Mouse (Mus musculus) hindbrain, embryonic 15.5 days (tissue): ENCODE measurements at regions not wholly inside any gene's neighbourhood (a gene's known extent, or its start where the extent isn't known, plus 50 kb on each side); places are given as distances from the start of the nearest gene placed in this dataset.

Experiments
- ATAC-seq: fragments of 200-750 bp; cut with Nextera tagmentation; 2 replicates; pipeline ENCODE4 v1.8.0; 2017; ENCODE audit warnings: low read depth, moderate number of reproducible peaks, moderate TSS enrichment; ENCODE audit not compliant: low FRiP score
- H3K27ac ChIP-seq: fragments of 300-500 bp; sonication (generic); replicated peaks from 2 replicates; pipeline ENCODE4 v1.5.1; 2015; ENCODE audit warnings: mild to moderate bottlenecking, inconsistent platforms
- H3K27me3 ChIP-seq: fragments of 300-500 bp; sonication (generic); 2 replicates; pipeline ENCODE4 v1.6.1; 2015; ENCODE audit warnings: control low read depth, inconsistent platforms
- H3K36me3 ChIP-seq: fragments of 300-500 bp; sonication (generic); 2 replicates; pipeline ENCODE4 v1.6.1; 2015; ENCODE audit warnings: control low read depth, inconsistent platforms
- H3K4me1 ChIP-seq: fragments of 300-500 bp; sonication (generic); replicated peaks from 2 replicates; pipeline ENCODE4 v1.6.1; 2015; ENCODE audit warnings: control low read depth, inconsistent platforms
- H3K4me2 ChIP-seq: fragments of 300-500 bp; sonication (generic); 2 replicates; pipeline ENCODE4 v1.6.1; 2015; ENCODE audit warnings: moderate library complexity, mild to moderate bottlenecking, inconsistent platforms
- H3K4me3 ChIP-seq: fragments of 300-500 bp; sonication (generic); 2 replicates; pipeline ENCODE4 v1.5.1; 2015; ENCODE audit warnings: mild to moderate bottlenecking, inconsistent platforms
- H3K9ac ChIP-seq: fragments of 300-500 bp; sonication (generic); 2 replicates; pipeline ENCODE4 v1.6.1; 2015; ENCODE audit warnings: inconsistent platforms
- H3K9me3 ChIP-seq: fragments of 300-500 bp; sonication (generic); 2 replicates; pipeline ENCODE4 v1.6.1; 2016; ENCODE audit warnings: control low read depth, inconsistent platforms
- WGBS: fragments of 180-500 bp; shearing (Covaris S2); methylation state at CpG from one replicate; pipeline ENCODE4 v1.1.7; 2015; 5-methylcytosine and 5-hydroxymethylcytosine counted together

DNA sequence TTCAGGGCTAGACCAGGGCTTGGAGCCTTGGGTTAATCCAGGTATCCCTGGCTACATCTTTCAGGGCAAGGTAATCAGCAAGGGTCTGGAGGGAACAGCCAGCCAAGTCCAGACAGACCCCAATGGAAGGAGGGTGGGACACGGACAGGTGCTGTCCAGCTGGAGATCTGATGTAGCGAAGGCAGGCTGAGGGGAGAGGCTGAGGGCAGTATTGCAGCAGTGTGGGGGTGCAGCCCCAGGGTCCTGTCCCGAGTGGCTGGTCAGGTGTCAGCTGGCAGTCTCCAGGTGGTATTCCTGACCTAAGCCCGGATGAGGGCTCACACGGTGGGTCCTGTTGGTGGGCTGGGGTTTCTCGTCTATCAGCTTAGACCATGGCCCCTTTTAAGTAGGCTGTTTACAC, 245.7 kb downstream of the Etnk1 start:
- Histone ChIP-seq H3K4me2 (no peak overlapping the region), H3K27me3 (no peaks in the 10 kb centered on the region), H3K4me1 (no peaks in the 10 kb centered on the region), H3K9ac (no peak overlapping the region), H3K27ac (no peak overlapping the region), H3K36me3 (no peaks in the 10 kb centered on the region), H3K9me3 (no peaks in the 10 kb centered on the region), H3K4me3 (no peak overlapping the region)
- 92% methylated on average over 6 of the region's 6 CpGs for WGBS
- ATAC-seq, result no peak

DNA sequence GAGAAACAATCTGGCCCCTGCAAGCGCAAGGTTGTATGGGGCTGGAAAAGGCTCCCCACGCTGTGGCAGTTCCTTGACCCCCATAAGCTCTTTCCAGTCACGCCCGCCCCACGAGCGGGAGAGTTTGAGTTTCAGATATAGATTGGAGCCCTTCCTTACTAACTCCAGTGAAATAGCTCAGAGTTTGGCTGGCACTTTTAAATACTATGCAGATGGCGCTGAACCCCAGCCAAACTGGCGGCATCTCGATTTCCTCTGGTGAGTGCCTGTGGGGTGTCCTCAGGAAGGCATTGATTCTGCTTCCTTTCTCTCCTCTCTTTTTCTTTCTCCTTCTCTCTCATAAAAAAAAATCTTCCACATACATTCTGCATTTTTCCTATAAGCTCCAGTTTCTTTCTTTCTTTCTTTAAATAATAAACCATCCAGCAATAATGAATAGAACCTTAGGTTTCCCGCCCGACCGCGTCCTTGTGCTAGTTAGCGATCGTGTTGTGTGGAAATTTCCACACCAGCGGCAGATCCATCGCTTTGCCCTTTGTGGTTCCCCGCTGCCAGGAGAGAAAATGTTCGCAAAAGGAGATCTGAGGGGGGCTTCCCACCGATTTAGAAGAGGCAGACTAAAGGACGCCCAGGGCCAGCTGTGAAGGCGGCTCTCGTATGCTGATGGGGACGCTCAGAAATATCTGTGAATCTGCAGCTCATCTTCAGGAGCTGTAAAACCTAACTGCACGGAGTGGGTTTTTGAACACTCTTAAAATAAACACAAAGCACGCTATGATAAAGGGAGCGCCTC, 247.8 kb downstream of the Etnk1 start:
- Histone ChIP-seq H3K4me3 (no peak overlapping the region), H3K4me2 (no peak overlapping the region), H3K4me1 (no peaks in the 10 kb centered on the region), H3K27ac (no peak overlapping the region), H3K9me3 (no peaks in the 10 kb centered on the region), H3K27me3 (no peaks in the 10 kb centered on the region), H3K36me3 (no peaks in the 10 kb centered on the region), H3K9ac (no peak overlapping the region)
- no peak for ATAC-seq
- 80% methylated on average over 27 of the region's 27 CpGs for WGBS

DNA sequence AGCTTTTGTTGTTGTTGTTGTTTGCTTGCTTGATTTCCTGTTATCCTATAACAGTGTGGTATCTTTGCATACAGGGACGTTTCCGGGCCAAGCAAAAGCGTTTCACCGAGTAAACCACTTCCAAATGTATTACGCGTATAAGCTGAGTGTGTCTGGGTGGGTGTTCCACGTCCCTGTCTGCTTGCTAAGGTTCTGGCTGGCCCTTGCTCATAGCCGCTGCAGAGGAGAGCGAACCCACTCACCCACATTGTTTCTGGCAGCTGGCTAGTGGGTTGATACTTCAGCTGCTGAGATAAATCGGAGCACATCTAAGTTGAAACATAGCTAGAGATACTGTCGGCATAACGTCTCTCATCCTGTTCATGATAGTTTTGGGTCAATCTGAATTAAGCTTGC, 248.4 kb downstream of the Etnk1 start:
- ATAC-seq, result no peak
- H3K4me2 ChIP-seq, result no peak overlapping the region
- no peak overlapping the region for H3K4me3 ChIP-seq
- no peaks in the 10 kb centered on the region for H3K9me3 ChIP-seq
- no peaks in the 10 kb centered on the region for H3K36me3 ChIP-seq
- WGBS, result 85% methylated on average over 12 of the region's 12 CpGs
- H3K9ac ChIP-seq, result no peak overlapping the region
- no peaks in the 10 kb centered on the region for H3K27me3 ChIP-seq
- H3K4me1 ChIP-seq, result no peaks in the 10 kb centered on the region
- H3K27ac ChIP-seq, result no peak overlapping the region

DNA sequence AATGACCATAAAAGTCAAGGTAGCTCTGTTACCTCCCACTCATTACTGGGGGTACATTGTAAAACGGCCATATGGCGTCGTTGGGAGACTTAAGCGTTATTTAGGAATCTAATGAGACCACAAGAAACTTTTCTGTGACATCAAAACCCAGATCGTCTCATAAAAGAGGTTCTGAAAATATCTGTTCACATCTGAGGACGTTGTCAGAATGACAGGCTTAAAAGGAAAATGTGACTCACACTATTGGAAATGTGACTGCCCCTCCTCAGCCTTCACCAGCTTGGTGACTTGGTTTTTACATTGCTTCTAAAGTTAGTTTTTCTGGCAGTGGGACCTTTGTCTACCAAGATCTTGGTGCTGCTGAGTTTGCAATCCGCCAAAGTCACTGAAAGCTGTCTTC, 252.9 kb downstream of the Etnk1 start:
- no peak for ATAC-seq
- Histone ChIP-seq H3K9ac (no peak overlapping the region), H3K27me3 (no peaks in the 10 kb centered on the region), H3K27ac (no peak overlapping the region), H3K4me2 (no peak overlapping the region), H3K9me3 (no peaks in the 10 kb centered on the region), H3K36me3 (no peaks in the 10 kb centered on the region), H3K4me3 (no peak overlapping the region), H3K4me1 (no peaks in the 10 kb centered on the region)
- WGBS, result 92% methylated on average over 7 of the region's 7 CpGs

DNA sequence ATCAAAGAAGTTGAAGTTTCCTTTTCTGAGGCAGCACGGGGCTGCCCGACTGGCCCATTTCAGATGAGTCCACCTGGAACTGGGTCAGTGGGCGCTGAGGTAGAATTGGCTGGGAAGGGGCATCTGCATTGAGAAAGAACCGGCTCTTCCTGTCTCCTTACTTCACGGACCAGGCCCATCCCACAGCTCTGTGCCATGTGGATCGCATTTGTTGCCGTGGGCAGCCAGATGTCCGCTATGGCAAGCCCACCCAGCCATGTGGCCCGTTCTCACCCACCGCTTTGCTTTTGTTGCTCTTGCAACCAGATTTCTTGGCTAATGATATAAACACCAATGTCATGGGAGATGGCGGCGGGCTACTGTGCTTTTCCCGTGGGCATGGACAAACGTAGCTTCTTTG, 256.0 kb downstream of the Etnk1 start:
- no peaks in the 10 kb centered on the region for H3K9me3 ChIP-seq
- no peaks in the 10 kb centered on the region for H3K4me1 ChIP-seq
- H3K27me3 ChIP-seq, result no peaks in the 10 kb centered on the region
- H3K9ac ChIP-seq, result no peak overlapping the region
- H3K27ac ChIP-seq, result no peak overlapping the region
- H3K4me2 ChIP-seq, result no peak overlapping the region
- no peaks in the 10 kb centered on the region for H3K36me3 ChIP-seq
- WGBS, result 92% methylated on average over 14 of the region's 14 CpGs
- ATAC-seq, result no peak
- H3K4me3 ChIP-seq, result no peak overlapping the region

DNA sequence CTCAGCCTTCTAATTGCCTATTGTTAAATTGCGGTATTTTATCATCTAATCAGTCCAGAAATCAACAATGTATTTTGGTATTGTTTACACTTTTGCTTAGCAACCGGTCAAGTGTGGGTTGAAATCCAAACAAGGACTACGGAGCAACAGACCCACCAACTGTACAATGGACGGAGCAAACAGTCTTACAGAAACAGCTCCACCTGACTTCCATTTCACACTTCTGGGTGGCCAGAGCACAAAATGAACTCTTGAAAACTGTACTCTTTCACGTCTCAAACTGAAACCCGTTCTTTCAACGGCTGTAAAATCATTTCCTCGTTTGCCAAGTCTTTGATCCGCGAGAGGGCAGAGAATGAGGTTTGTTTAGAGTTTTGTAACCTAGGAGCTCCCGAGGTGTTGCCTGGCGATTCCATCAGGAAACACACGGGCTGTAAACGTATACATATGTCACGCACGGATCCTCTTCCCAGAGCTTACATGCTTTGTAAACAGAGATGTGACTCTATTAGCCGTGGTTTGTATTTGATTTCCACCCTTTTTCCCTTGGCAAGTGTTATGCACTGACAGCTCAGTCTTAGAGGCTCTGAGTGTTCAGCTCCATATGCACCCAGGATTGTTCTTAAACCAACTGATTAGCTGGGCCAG, 258.3 kb downstream of the Etnk1 start:
- no peaks in the 10 kb centered on the region for H3K27me3 ChIP-seq
- no peaks in the 10 kb centered on the region for H3K4me1 ChIP-seq
- H3K27ac ChIP-seq, result no peak overlapping the region
- H3K36me3 ChIP-seq, result no peaks in the 10 kb centered on the region
- no peak overlapping the region for H3K4me2 ChIP-seq
- no peak overlapping the region for H3K9ac ChIP-seq
- no peak for ATAC-seq
- H3K9me3 ChIP-seq, result no peaks in the 10 kb centered on the region
- 56% methylated on average over 17 of the region's 17 CpGs for WGBS
- no peak overlapping the region for H3K4me3 ChIP-seq

DNA sequence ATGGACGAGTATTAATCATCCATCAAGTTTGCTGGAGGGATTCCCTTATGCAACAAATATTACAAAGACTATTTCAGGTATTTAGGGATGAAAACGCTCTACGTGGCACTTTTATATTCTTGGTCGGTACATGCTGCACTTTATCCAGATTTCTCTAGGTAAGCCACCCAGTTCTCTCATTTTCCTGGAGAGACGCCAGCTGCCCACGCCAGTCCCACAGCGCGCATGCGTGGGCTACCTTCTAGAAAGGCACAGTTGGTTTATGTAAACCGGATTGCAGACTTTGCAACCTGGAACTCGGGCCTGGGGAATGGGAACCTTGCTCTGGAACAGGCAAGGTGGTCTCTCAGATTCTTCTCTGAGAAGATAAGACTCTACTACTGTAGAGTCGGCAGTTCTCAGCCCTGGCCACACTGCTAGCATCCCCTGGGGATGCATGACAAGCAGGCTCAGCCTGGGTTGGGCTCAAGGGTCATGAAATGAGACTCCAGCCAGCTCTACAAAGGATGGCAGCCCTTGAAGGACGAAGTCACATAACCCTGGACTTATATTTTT, 265.0 kb downstream of the Etnk1 start:
- Histone ChIP-seq H3K4me2 (no peak overlapping the region), H3K4me3 (no peak overlapping the region), H3K27ac (no peak overlapping the region), H3K27me3 (no peaks in the 10 kb centered on the region), H3K9me3 (no peaks in the 10 kb centered on the region), H3K9ac (no peak overlapping the region), H3K4me1 (0 out of 2 replicates have a peak, but pooled peaks cover 3% of the 10 kb centered on the region), H3K36me3 (no peaks in the 10 kb centered on the region)
- 91% methylated on average over 13 of the region's 13 CpGs for WGBS
- no peak for ATAC-seq

DNA sequence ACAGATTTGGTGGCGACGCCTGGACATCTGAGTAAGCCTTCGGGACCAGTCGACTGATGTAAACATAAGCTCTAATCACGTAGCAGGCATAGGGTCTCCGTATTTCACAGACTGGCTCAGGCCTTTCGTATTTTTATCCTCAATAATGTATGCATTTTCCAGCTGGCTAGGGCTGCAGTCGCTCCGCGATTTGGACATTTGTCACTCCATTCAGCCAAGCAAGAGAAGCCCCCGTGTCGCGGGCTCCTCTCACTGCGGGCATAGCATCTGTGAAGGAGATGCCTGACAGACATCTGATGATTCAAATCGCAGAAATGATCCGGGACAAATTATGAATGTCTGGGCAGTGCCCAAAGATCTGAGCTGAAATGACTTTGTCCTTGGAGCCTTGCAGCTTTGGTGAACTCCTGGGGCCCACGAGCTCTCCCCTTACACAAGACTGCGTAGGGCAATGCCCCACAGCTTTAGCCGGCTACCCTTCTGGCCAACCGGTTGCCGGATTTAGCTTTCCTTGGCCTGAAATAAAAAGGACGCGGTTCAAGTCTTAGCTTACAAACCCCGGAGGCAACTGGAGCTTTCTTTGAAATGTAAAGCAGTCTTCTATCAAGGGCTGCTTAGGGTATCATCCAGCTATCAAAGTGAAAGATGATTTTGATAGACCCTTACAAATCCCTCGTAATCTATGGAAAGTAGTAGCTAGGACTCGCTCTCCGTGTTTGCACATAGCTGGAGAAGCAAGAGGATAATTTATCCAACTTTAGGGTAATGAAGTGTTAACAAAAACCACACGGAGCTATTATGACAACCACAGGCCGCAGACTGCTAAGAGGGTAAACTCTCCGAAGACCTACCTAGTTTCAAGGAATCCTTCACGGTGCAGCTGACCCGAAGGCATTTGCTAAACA, 270.6 kb downstream of the Etnk1 start:
- peak overlapping the region; percentile 29 for H3K4me2 ChIP-seq
- H3K4me3 ChIP-seq, result no peak overlapping the region
- no peak overlapping the region; the same call in 1 of the 2 replicates for H3K9ac ChIP-seq
- 39% methylated on average over 32 of the region's 32 CpGs for WGBS
- no peaks in the 10 kb centered on the region for H3K36me3 ChIP-seq
- H3K27me3 ChIP-seq, result no peaks in the 10 kb centered on the region
- peaks cover 19% of the 10 kb centered on the region for H3K4me1 ChIP-seq
- no peaks in the 10 kb centered on the region for H3K9me3 ChIP-seq
- H3K27ac ChIP-seq, result 0 out of 2 replicates have a peak overlapping the region, but pooled peaks have one; percentile 26
- ATAC-seq, result no peak

DNA sequence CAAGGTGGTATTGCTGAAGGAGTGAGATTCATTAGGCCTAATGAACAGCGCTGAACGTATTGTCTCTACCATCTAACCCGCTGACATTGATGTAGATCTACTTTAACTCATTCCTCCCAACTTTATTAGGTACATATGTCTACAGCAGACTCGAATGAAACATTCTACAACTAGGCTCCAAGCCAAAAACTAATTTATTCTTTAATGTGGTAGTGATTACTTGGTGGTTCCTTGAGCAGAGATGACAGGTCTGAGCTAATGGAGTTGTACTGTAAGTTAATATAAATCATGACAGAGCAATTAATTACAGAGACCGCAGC, 271.2 kb downstream of the Etnk1 start:
- Histone ChIP-seq H3K4me3 (no peak overlapping the region), H3K27me3 (no peaks in the 10 kb centered on the region), H3K4me1 (peaks cover 19% of the 10 kb centered on the region), H3K4me2 (no peak overlapping the region), H3K36me3 (no peaks in the 10 kb centered on the region), H3K9me3 (no peaks in the 10 kb centered on the region), H3K9ac (no peak overlapping the region), H3K27ac (no peak overlapping the region)
- peak; percentile 45; the same call in 1 of the 2 replicates for ATAC-seq
- 51% methylated on average over 5 of the region's 5 CpGs for WGBS

DNA sequence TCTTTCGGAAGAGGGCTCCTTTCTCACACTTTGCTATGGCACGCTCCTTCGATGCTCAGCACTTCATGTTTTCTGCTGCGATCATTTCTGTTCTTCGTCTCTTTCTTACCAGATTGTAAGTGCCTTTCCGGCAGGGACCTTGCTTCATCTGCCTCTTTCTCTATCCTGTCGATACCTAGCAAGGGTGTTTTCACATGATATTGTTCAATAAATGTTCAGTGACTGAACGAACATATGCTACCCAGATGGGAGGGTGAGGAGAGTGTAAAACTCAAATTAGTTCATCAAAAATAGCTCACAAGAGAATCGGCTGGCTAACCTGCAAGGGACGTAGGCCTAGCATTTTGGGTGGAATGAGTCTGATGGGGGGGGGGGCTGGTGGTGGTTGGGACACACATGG, 272.5 kb downstream of the Etnk1 start:
- no peak for ATAC-seq
- WGBS, result 84% methylated on average over 10 of the region's 10 CpGs
- Histone ChIP-seq H3K4me2 (no peak overlapping the region), H3K27me3 (no peaks in the 10 kb centered on the region), H3K36me3 (no peaks in the 10 kb centered on the region), H3K4me1 (peaks cover 19% of the 10 kb centered on the region), H3K4me3 (no peak overlapping the region), H3K27ac (no peak overlapping the region), H3K9me3 (no peaks in the 10 kb centered on the region), H3K9ac (no peak overlapping the region)

DNA sequence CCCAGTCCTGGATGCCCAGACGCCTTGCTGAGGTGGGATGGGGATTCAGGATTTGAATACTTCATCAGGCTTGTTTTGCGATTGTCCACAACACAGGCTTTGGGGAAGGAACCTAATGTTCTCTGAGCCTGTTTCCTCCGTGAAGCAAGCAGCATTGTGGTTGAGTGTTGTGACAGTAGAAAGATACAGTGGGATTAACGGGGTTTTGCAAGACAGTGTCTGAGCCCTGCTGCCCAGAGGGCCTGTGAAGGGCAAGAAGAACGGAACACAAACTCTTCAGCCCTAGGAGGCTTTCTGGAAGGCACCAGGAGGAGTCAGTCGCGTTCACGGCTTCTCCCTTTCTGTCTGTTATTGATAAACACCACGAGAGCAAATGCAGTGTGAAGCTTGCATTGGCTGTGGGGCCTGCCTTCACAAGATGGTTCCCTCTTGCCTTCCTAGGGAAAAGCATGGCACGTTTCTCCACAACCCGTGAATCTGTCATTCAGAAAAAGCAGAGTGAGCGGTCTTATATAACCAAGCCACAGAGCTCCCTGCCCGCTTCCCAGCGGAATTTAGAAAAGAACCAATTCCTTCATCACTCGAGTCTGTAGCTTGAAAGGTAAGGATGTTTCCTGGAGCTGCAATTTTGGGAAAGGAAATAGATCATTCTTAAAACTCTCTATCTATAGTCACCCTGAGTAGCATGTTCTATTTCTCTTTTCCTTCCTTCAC, 273.4 kb downstream of the Etnk1 start:
- Histone ChIP-seq H3K4me1 (peaks cover 19% of the 10 kb centered on the region), H3K4me3 (no peak overlapping the region), H3K9me3 (no peaks in the 10 kb centered on the region), H3K9ac (no peak overlapping the region), H3K4me2 (no peak overlapping the region), H3K27ac (no peak overlapping the region), H3K27me3 (no peaks in the 10 kb centered on the region), H3K36me3 (no peaks in the 10 kb centered on the region)
- no peak for ATAC-seq
- 80% methylated on average over 15 of the region's 15 CpGs for WGBS
